Mouse (Mus musculus) small intestine, adult 2 months (tissue): Measurements from ENCODE around the gene Ubac2.

Source experiments
- CTCF ChIP-seq: fragments of 200-500 bp; IDR thresholded peaks from 2 replicates; pipeline ENCODE4 v1.5.1; 2012; ENCODE audit warnings: low read depth, mild to moderate bottlenecking, control low read depth, inconsistent platforms, low read length, moderate library complexity, mixed read lengths; ENCODE audit not compliant: insufficient replicate concordance, insufficient read length; ENCODE audit errors: extremely low read depth
- POLR2A ChIP-seq: fragments of 200-500 bp; IDR thresholded peaks from 2 replicates; pipeline ENCODE4 v1.6.1; 2012; ENCODE audit warnings: low read depth, mild to moderate bottlenecking, control low read depth, inconsistent platforms, low read length, moderate library complexity

DNA sequence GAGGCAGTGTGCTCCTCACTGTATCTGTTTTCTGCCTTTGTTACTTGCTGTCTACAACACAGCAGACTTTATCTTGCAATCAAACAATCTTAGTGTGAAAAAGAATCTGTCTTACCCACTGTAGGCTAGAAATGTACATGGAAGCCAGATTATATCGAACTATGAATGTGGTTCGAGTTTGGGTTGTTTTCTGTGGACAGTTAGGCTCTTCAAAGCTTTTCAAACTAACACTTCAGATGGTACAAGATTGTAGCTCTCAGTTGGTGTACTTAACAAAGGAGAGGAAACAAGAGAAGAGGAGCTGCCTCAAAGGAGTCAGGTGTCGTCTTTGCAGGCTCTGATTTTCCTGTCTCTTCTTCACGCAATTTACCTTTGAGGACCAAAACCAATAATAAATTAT is 109.3 kb downstream of the Ubac2 start:
- TF ChIP-seq CTCF (no peak), POLR2A (no peak)
